Mouse (Mus musculus) bone marrow, adult 2 months (tissue): Measurements from ENCODE around the gene Tm4sf1. TPM values are rescaled to one million over a fixed set of nuclear protein-coding genes. Genes with fewer than 3 reads are reported as not detected.

Source experiments
- H3K27ac ChIP-seq: fragments of 200-500 bp; 2 replicates; pipeline ENCODE4 v1.5.1; 2012; ENCODE audit warnings: low read depth, mild to moderate bottlenecking, control low read depth, inconsistent platforms, low read length; ENCODE audit not compliant: control insufficient read depth, poor library complexity, insufficient read depth
- H3K4me1 ChIP-seq: fragments of 200-500 bp; 2 replicates; pipeline ENCODE4 v1.6.1; 2011; ENCODE audit warnings: low read length; ENCODE audit not compliant: control insufficient read depth, insufficient read depth
- H3K4me3 ChIP-seq: fragments of 200-500 bp; replicated peaks from 2 replicates; pipeline ENCODE3; 2011; ENCODE audit warnings: mild to moderate bottlenecking, low read depth, low read length, control low read depth; ENCODE audit not compliant: control insufficient read depth
- CTCF ChIP-seq: fragments of 200-500 bp; IDR thresholded peaks from 2 replicates; pipeline ENCODE4 v1.5.1; 2011; ENCODE audit warnings: low read length, control low read depth; ENCODE audit not compliant: control insufficient read depth, insufficient read depth
- POLR2A ChIP-seq: fragments of 200-500 bp; IDR thresholded peaks from 2 replicates; pipeline ENCODE4 v1.6.1; 2011; ENCODE audit warnings: low read depth, mild to moderate bottlenecking, control low read depth, low read length, borderline replicate concordance; ENCODE audit not compliant: control insufficient read depth
- WGBS: fragments of 180-500 bp; shearing (Covaris S2); methylation state at CpG from one replicate; pipeline ENCODE4 v1.1.7; 2018; 5-methylcytosine and 5-hydroxymethylcytosine counted together
- polyA plus RNA-seq: library from polyadenylated mRNA; stranded (reverse); fragments of >200 nt; gene quantifications from 2 replicates; pipeline ENCODE4 v1.2.4, GENCODE M21; 2011; ENCODE audit warnings: low replicate concordance; ENCODE audit not compliant: missing spikeins, insufficient read depth, insufficient read length

The Tm4sf1 gene
- polyA plus RNA-seq, 1 experiment = 8.9 TPM

GRCm38 (mm10) chr3:57294742-57295525 is 6.9 kb downstream of the Tm4sf1 start:
- 30% methylated on average over 21 of the region's 21 CpGs for WGBS
- H3K4me3 ChIP-seq = no peak overlapping the region
- H3K4me1 ChIP-seq = no peaks in the 10 kb centered on the region
- TF ChIP-seq CTCF (no peak), POLR2A (no peak)
- no peak overlapping the region for H3K27ac ChIP-seq

- H3K4me3 ChIP-seq = no peak overlapping the region
- 73% methylated on average over 4 of the region's 4 CpGs for WGBS
- no peak overlapping the region for H3K27ac ChIP-seq
Measured at GRCm38 (mm10) chr3:57293925-57294324, 7.9 kb downstream of the Tm4sf1 start.

GRCm38 (mm10) chr3:57292826-57293225 is 9.0 kb downstream of the Tm4sf1 start:
- H3K4me3 ChIP-seq = no peak overlapping the region
- WGBS = 85% methylated on average over 11 of the region's 11 CpGs
- H3K4me1 ChIP-seq = no peaks in the 10 kb centered on the region
- H3K27ac ChIP-seq = no peak overlapping the region
- TF ChIP-seq POLR2A = no peak
- no peak for TF ChIP-seq CTCF

More at GRCm38 (mm10) chr3:57293925-57294324, 7.9 kb downstream of the Tm4sf1 start:
- no peaks in the 10 kb centered on the region for H3K4me1 ChIP-seq
- TF ChIP-seq CTCF = no peak
- no peak for TF ChIP-seq POLR2A

GRCm38 (mm10) chr3:57288944-57289491 is 12.8 kb downstream of the Tm4sf1 start:
- no peak overlapping the region for H3K27ac ChIP-seq
- no peak for TF ChIP-seq POLR2A
- TF ChIP-seq CTCF = no peak
- WGBS = 76% methylated on average over 1 of the region's 1 CpGs

GRCm38 (mm10) chr3:57287854-57288720 is 13.7 kb downstream of the Tm4sf1 start:
- H3K4me1 ChIP-seq = no peaks in the 10 kb centered on the region
- H3K4me3 ChIP-seq = no peak overlapping the region
- WGBS = 37% methylated on average over 7 of the region's 7 CpGs
- no peak overlapping the region for H3K27ac ChIP-seq
- no peak for TF ChIP-seq CTCF
- no peak for TF ChIP-seq POLR2A

More at GRCm38 (mm10) chr3:57288944-57289491, 12.8 kb downstream of the Tm4sf1 start:
- no peak overlapping the region for H3K4me3 ChIP-seq
- no peaks in the 10 kb centered on the region for H3K4me1 ChIP-seq

GRCm38 (mm10) chr3:57287438-57287837 is 14.3 kb downstream of the Tm4sf1 start:
- TF ChIP-seq CTCF (no peak), POLR2A (no peak)
- Histone ChIP-seq H3K27ac (no peak overlapping the region), H3K4me1 (no peaks in the 10 kb centered on the region), H3K4me3 (no peak overlapping the region)
- 67% methylated on average over 4 of the region's 4 CpGs for WGBS

- Histone ChIP-seq H3K4me1 (no peaks in the 10 kb centered on the region), H3K27ac (no peak overlapping the region), H3K4me3 (no peak overlapping the region)
- TF ChIP-seq POLR2A = no peak
- WGBS = 69% methylated on average over 4 of the region's 4 CpGs
Measured at GRCm38 (mm10) chr3:57278225-57278624, 23.6 kb downstream of the Tm4sf1 start.

- Histone ChIP-seq H3K4me3 (no peak overlapping the region), H3K27ac (no peak overlapping the region), H3K4me1 (no peaks in the 10 kb centered on the region)
- WGBS = 64% methylated on average over 5 of the region's 5 CpGs
- TF ChIP-seq CTCF = no peak
- no peak for TF ChIP-seq POLR2A
Measured at GRCm38 (mm10) chr3:57277453-57277852, 24.3 kb downstream of the Tm4sf1 start.
